Mouse (Mus musculus): ENCODE measurements at regions not wholly inside any gene's neighbourhood (a gene's known extent, or its start where the extent isn't known, plus 50 kb on each side); places are given as distances from the start of the nearest gene placed in this dataset.

- no peak overlapping the region for H3K4me3 ChIP-seq (replicated peaks; ENCODE audit: low read depth, low read length)
- 93% methylated on average over 2 of the region's 2 CpGs for WGBS
- no peak for ATAC-seq (ENCODE audit: low FRiP score, low TSS enrichment)
Measured at GRCm38 (mm10) chr5:50145458-50146083, 86.8 kb upstream of the Adgra3 start.

GRCm38 (mm10) chr5:50130202-50130601 is 71.4 kb upstream of the Adgra3 start:
- Histone ChIP-seq H3K4me2 (ENCODE audit: low read length) (no peak overlapping the region), H3K27me3 (ENCODE audit: control insufficient read depth, insufficient read depth, low read length) (no peaks in the 10 kb centered on the region), H3K4me1 (ENCODE audit: control insufficient read depth, insufficient read depth, low read length) (no peaks in the 10 kb centered on the region), H3K4me3 (replicated peaks; ENCODE audit: low read depth, low read length) (no peak overlapping the region), H3K9me3 (ENCODE audit: control insufficient read depth, low read length) (no peaks in the 10 kb centered on the region), H3K36me3 (ENCODE audit: control insufficient read depth, insufficient read depth, low read length) (no peaks in the 10 kb centered on the region), H3K9ac (replicated peaks; ENCODE audit: low read length) (no peak overlapping the region), H3K27ac (replicated peaks; ENCODE audit: low read depth, low read length) (no peak overlapping the region)
- 84% methylated on average over 2 of the region's 2 CpGs for WGBS
- no peak for ATAC-seq (ENCODE audit: low FRiP score, low TSS enrichment)
- DNase-seq: no peak

More at GRCm38 (mm10) chr5:50145458-50146083, 86.8 kb upstream of the Adgra3 start:
- no peak overlapping the region for H3K4me2 ChIP-seq (ENCODE audit: low read length)
- DNase-seq: no peak
- H3K9ac ChIP-seq (replicated peaks; ENCODE audit: low read length): no peak overlapping the region
- H3K27me3 ChIP-seq (ENCODE audit: control insufficient read depth, insufficient read depth, low read length): no peaks in the 10 kb centered on the region
- H3K9me3 ChIP-seq (ENCODE audit: control insufficient read depth, low read length): no peaks in the 10 kb centered on the region
- no peaks in the 10 kb centered on the region for H3K4me1 ChIP-seq (ENCODE audit: control insufficient read depth, insufficient read depth, low read length)
- H3K36me3 ChIP-seq (ENCODE audit: control insufficient read depth, insufficient read depth, low read length): no peaks in the 10 kb centered on the region
- H3K27ac ChIP-seq (replicated peaks; ENCODE audit: low read depth, low read length): no peak overlapping the region

- H3K9ac ChIP-seq (replicated peaks; ENCODE audit: low read length): no peak overlapping the region
- 74% methylated on average over 3 of the region's 3 CpGs for WGBS
- H3K9me3 ChIP-seq (ENCODE audit: control insufficient read depth, low read length): no peaks in the 10 kb centered on the region
- no peak for DNase-seq
- H3K27me3 ChIP-seq (ENCODE audit: control insufficient read depth, insufficient read depth, low read length): no peaks in the 10 kb centered on the region
- no peak for ATAC-seq (ENCODE audit: low FRiP score, low TSS enrichment)
- no peak overlapping the region for H3K4me2 ChIP-seq (ENCODE audit: low read length)
- no peak overlapping the region for H3K4me3 ChIP-seq (replicated peaks; ENCODE audit: low read depth, low read length)
- H3K27ac ChIP-seq (replicated peaks; ENCODE audit: low read depth, low read length): no peak overlapping the region
- H3K36me3 ChIP-seq (ENCODE audit: control insufficient read depth, insufficient read depth, low read length): no peaks in the 10 kb centered on the region
- no peaks in the 10 kb centered on the region for H3K4me1 ChIP-seq (ENCODE audit: control insufficient read depth, insufficient read depth, low read length)
Measured at GRCm38 (mm10) chr5:50128972-50129371, 70.2 kb upstream of the Adgra3 start.

GRCm38 (mm10) chr5:50126594-50126993 is 67.8 kb upstream of the Adgra3 start:
- no peak overlapping the region for H3K4me3 ChIP-seq (replicated peaks; ENCODE audit: low read depth, low read length)
- H3K27me3 ChIP-seq (ENCODE audit: control insufficient read depth, insufficient read depth, low read length): no peaks in the 10 kb centered on the region
- DNase-seq (no peak), ATAC-seq (ENCODE audit: low FRiP score, low TSS enrichment) (no peak)
- H3K27ac ChIP-seq (replicated peaks; ENCODE audit: low read depth, low read length): no peak overlapping the region
- no peaks in the 10 kb centered on the region for H3K4me1 ChIP-seq (ENCODE audit: control insufficient read depth, insufficient read depth, low read length)
- H3K4me2 ChIP-seq (ENCODE audit: low read length): no peak overlapping the region
- no peaks in the 10 kb centered on the region for H3K36me3 ChIP-seq (ENCODE audit: control insufficient read depth, insufficient read depth, low read length)
- WGBS: 88% methylated on average over 2 of the region's 2 CpGs
- H3K9ac ChIP-seq (replicated peaks; ENCODE audit: low read length): no peak overlapping the region
- no peaks in the 10 kb centered on the region for H3K9me3 ChIP-seq (ENCODE audit: control insufficient read depth, low read length)

- Histone ChIP-seq H3K36me3 (ENCODE audit: control insufficient read depth, insufficient read depth, low read length) (no peaks in the 10 kb centered on the region), H3K27me3 (ENCODE audit: control insufficient read depth, insufficient read depth, low read length) (no peaks in the 10 kb centered on the region), H3K4me1 (ENCODE audit: control insufficient read depth, insufficient read depth, low read length) (no peaks in the 10 kb centered on the region), H3K9me3 (ENCODE audit: control insufficient read depth, low read length) (no peaks in the 10 kb centered on the region), H3K4me3 (replicated peaks; ENCODE audit: low read depth, low read length) (no peak overlapping the region), H3K27ac (replicated peaks; ENCODE audit: low read depth, low read length) (no peak overlapping the region), H3K4me2 (ENCODE audit: low read length) (no peak overlapping the region), H3K9ac (replicated peaks; ENCODE audit: low read length) (no peak overlapping the region)
- no peak for DNase-seq
- no peak for ATAC-seq (ENCODE audit: low FRiP score, low TSS enrichment)
Measured at GRCm38 (mm10) chr5:50126177-50126576, 67.4 kb upstream of the Adgra3 start.

- WGBS: 79% methylated on average over 2 of the region's 2 CpGs
- ATAC-seq (ENCODE audit: low FRiP score, low TSS enrichment): no peak
Measured at GRCm38 (mm10) chr5:50125676-50126075, 66.9 kb upstream of the Adgra3 start.

GRCm38 (mm10) chr5:50122829-50123241 is 64.0 kb upstream of the Adgra3 start:
- no peaks in the 10 kb centered on the region for H3K9me3 ChIP-seq (ENCODE audit: control insufficient read depth, low read length)
- H3K27ac ChIP-seq (replicated peaks; ENCODE audit: low read depth, low read length): no peak overlapping the region
- H3K4me1 ChIP-seq (ENCODE audit: control insufficient read depth, insufficient read depth, low read length): no peaks in the 10 kb centered on the region
- no peaks in the 10 kb centered on the region for H3K27me3 ChIP-seq (ENCODE audit: control insufficient read depth, insufficient read depth, low read length)
- H3K4me2 ChIP-seq (ENCODE audit: low read length): no peak overlapping the region
- no peak for DNase-seq
- no peak for ATAC-seq (ENCODE audit: low FRiP score, low TSS enrichment)
- H3K9ac ChIP-seq (replicated peaks; ENCODE audit: low read length): no peak overlapping the region
- H3K4me3 ChIP-seq (replicated peaks; ENCODE audit: low read depth, low read length): no peak overlapping the region
- H3K36me3 ChIP-seq (ENCODE audit: control insufficient read depth, insufficient read depth, low read length): no peaks in the 10 kb centered on the region
- WGBS: 9% methylated on average over 1 of the region's 1 CpGs

More at GRCm38 (mm10) chr5:50125676-50126075, 66.9 kb upstream of the Adgra3 start:
- H3K9me3 ChIP-seq (ENCODE audit: control insufficient read depth, low read length): no peaks in the 10 kb centered on the region
- no peak overlapping the region for H3K27ac ChIP-seq (replicated peaks; ENCODE audit: low read depth, low read length)
- H3K4me3 ChIP-seq (replicated peaks; ENCODE audit: low read depth, low read length): no peak overlapping the region
- H3K9ac ChIP-seq (replicated peaks; ENCODE audit: low read length): no peak overlapping the region
- H3K36me3 ChIP-seq (ENCODE audit: control insufficient read depth, insufficient read depth, low read length): no peaks in the 10 kb centered on the region
- no peaks in the 10 kb centered on the region for H3K4me1 ChIP-seq (ENCODE audit: control insufficient read depth, insufficient read depth, low read length)
- no peak overlapping the region for H3K4me2 ChIP-seq (ENCODE audit: low read length)
- no peaks in the 10 kb centered on the region for H3K27me3 ChIP-seq (ENCODE audit: control insufficient read depth, insufficient read depth, low read length)
- DNase-seq: no peak

GRCm38 (mm10) chr5:50119860-50120259 is 61.1 kb upstream of the Adgra3 start:
- ATAC-seq (ENCODE audit: low FRiP score, low TSS enrichment): no peak
- Histone ChIP-seq H3K9ac (replicated peaks; ENCODE audit: low read length) (no peak overlapping the region), H3K36me3 (ENCODE audit: control insufficient read depth, insufficient read depth, low read length) (no peaks in the 10 kb centered on the region), H3K9me3 (ENCODE audit: control insufficient read depth, low read length) (no peaks in the 10 kb centered on the region), H3K4me1 (ENCODE audit: control insufficient read depth, insufficient read depth, low read length) (no peaks in the 10 kb centered on the region), H3K27me3 (ENCODE audit: control insufficient read depth, insufficient read depth, low read length) (no peaks in the 10 kb centered on the region), H3K27ac (replicated peaks; ENCODE audit: low read depth, low read length) (no peak overlapping the region), H3K4me2 (ENCODE audit: low read length) (no peak overlapping the region), H3K4me3 (replicated peaks; ENCODE audit: low read depth, low read length) (no peak overlapping the region)
- 75% methylated on average over 1 of the region's 1 CpGs for WGBS
- DNase-seq: no peak
